Comparison of ENCODE assay signal across 23 mouse cellular contexts in the genomic region with DNA sequence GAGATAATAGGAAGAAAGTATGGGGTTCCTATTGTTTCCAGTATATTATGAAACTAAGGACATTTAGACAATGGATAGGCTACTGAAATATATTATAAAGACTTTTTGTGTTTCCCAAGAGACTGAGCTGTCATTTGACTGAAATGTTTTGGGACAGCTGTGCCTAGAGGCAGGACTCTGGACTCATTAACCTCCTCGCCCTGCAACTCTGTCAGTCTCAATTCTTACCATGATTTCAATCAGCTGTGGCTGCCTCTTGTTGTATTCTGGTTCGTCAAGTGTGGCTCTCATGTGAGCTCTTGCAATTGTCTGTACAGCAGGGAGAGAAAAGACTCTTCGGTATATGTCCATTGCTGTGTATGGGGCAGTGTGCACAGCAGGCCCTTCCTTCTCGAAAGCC. TPM values are rescaled to one million over a fixed set of nuclear protein-coding genes. Genes with fewer than 3 reads are reported as not detected.
DNase-seq lines count a peak whose midpoint lies in the region; ATAC-seq lines count a peak whose summit lies in the region.
"Had no signal": no experiment of that assay in that cellular context is flagged by ENCODE, and none has a peak within 500 bp of the region (broad histone marks: within the 10 kb centered on the region; RNA-seq: fewer than 3 reads in every experiment).

No protein-coding gene starts in this region.

- no peak for ATAC-seq in embryonic facial prominence, embryonic 14.5 days (ENCODE audit: low read depth)
- ATAC-seq in kidney, embryonic 14.5 days (ENCODE audit: low FRiP score, low TSS enrichment), result no peak
- ATAC-seq: forebrain, embryonic 16.5 days; inflammation-experienced regulatory T-cells, adult 6 months had no signal

- H3K9me3 ChIP-seq in embryonic facial prominence, embryonic 14.5 days (ENCODE audit: control insufficient read depth, low read length), result no peaks in the 10 kb centered on the region
- no peaks in the 10 kb centered on the region for H3K9me3 ChIP-seq in embryonic facial prominence, embryonic 10.5 days
- no peaks in the 10 kb centered on the region for H3K9me3 ChIP-seq in kidney, embryonic 14.5 days (ENCODE audit: control insufficient read depth, low read length)
- H3K9me3 ChIP-seq: embryonic facial prominence, embryonic 12.5 days had no signal

- peak; percentile 22 for DNase-seq in embryonic facial prominence, embryonic 14.5 days (ENCODE audit: low spot score)
- no peak for DNase-seq in embryonic facial prominence, embryonic 10.5 days (ENCODE audit: low spot score)
- peak; percentile 12 for DNase-seq in kidney, postnatal 14 days
- peak; percentile 28 for DNase-seq in fat pad, adult 2 months (ENCODE audit: extremely low read depth, low read depth, low spot score)
- peak; percentile 3 for DNase-seq in retina, adult 2 months (ENCODE audit: low read depth, low spot score)
- DNase-seq in heart, adult 18-20 months, result no peak
- no peak for DNase-seq in thymus, postnatal 10 days (ENCODE audit: low spot score in 2 of 2)
- DNase-seq: adrenal gland, postnatal 14 days; cerebellum, adult 11 months; cerebellum, adult 9-11 months; gastrocnemius, postnatal 36 days; heart, postnatal 4 days; kidney, adult 2 months; kidney, postnatal 25 days; lung, postnatal 4 days; right cerebral cortex, postnatal 4 days; thymus, postnatal 25 days had no signal

- H3K36me3 ChIP-seq in embryonic facial prominence, embryonic 14.5 days (ENCODE audit: control insufficient read depth, insufficient read depth, low read length), result no peaks in the 10 kb centered on the region
- no peaks in the 10 kb centered on the region for H3K36me3 ChIP-seq in embryonic facial prominence, embryonic 10.5 days (replicated peaks)
- H3K36me3 ChIP-seq in kidney, embryonic 14.5 days (ENCODE audit: control insufficient read depth, insufficient read depth, low read length), result no peaks in the 10 kb centered on the region
- H3K36me3 ChIP-seq: embryonic facial prominence, embryonic 12.5 days had no signal

- H3K27me3 ChIP-seq in embryonic facial prominence, embryonic 14.5 days (replicated peaks; ENCODE audit: control insufficient read depth, insufficient read depth, low read length), result no peaks in the 10 kb centered on the region
- no peaks in the 10 kb centered on the region for H3K27me3 ChIP-seq in embryonic facial prominence, embryonic 10.5 days (replicated peaks; ENCODE audit: low read depth, poor library complexity, severe bottlenecking)
- no peaks in the 10 kb centered on the region for H3K27me3 ChIP-seq in kidney, embryonic 14.5 days (ENCODE audit: control insufficient read depth, insufficient read depth, low read length)
- H3K27me3 ChIP-seq: embryonic facial prominence, embryonic 12.5 days had no signal

- no peaks in the 10 kb centered on the region for H3K4me1 ChIP-seq in embryonic facial prominence, embryonic 14.5 days (ENCODE audit: control insufficient read depth, insufficient read depth, low read length)
- no peaks in the 10 kb centered on the region for H3K4me1 ChIP-seq in embryonic facial prominence, embryonic 10.5 days
- no peaks in the 10 kb centered on the region for H3K4me1 ChIP-seq in kidney, embryonic 14.5 days (ENCODE audit: control insufficient read depth, insufficient read depth, low read length)
- H3K4me1 ChIP-seq: embryonic facial prominence, embryonic 12.5 days had no signal

- H3K4me2 ChIP-seq in embryonic facial prominence, embryonic 14.5 days (ENCODE audit: low read depth, low read length), result no peak overlapping the region
- H3K4me2 ChIP-seq in kidney, embryonic 14.5 days (replicated peaks; ENCODE audit: low read depth, low read length), result no peak overlapping the region
- H3K4me2 ChIP-seq: embryonic facial prominence, embryonic 12.5 days had no signal

- WGBS in embryonic facial prominence, embryonic 14.5 days, result 61% methylated on average over 4 of the region's 4 CpGs
- whole genome bisulfite sequencing in embryonic facial prominence, embryonic 10.5 days, result 72% methylated on average over 4 of the region's 4 CpGs
- 80% methylated on average over 4 of the region's 4 CpGs for WGBS in kidney, embryonic 14.5 days

- no peak overlapping the region for H3K27ac ChIP-seq in embryonic facial prominence, embryonic 14.5 days (replicated peaks; ENCODE audit: low read depth, low read length)
- no peak overlapping the region for H3K27ac ChIP-seq in embryonic facial prominence, embryonic 10.5 days (replicated peaks)
- no peak overlapping the region for H3K27ac ChIP-seq in kidney, embryonic 14.5 days (ENCODE audit: low read depth, low read length)
- H3K27ac ChIP-seq: embryonic facial prominence, embryonic 12.5 days; layer of hippocampus, adult 2 months had no signal

- no peak overlapping the region for H3K4me3 ChIP-seq in embryonic facial prominence, embryonic 14.5 days (ENCODE audit: low read depth, low read length)
- H3K4me3 ChIP-seq in embryonic facial prominence, embryonic 10.5 days, result no peak overlapping the region
- H3K4me3 ChIP-seq in kidney, embryonic 14.5 days (ENCODE audit: low read length), result no peak overlapping the region
- H3K4me3 ChIP-seq: embryonic facial prominence, embryonic 12.5 days; layer of hippocampus, adult 2 months had no signal

- no peak overlapping the region for H3K9ac ChIP-seq in embryonic facial prominence, embryonic 14.5 days (ENCODE audit: low read depth, low read length)
- H3K9ac ChIP-seq in kidney, embryonic 14.5 days (ENCODE audit: low read depth, low read length), result no peak overlapping the region
- H3K9ac ChIP-seq: embryonic facial prominence, embryonic 12.5 days had no signal

RNA-seq across cellular contexts. Expression of gene Grb14, which starts 50.6 kb away (rescaled TPM):
- 11.6 and 12.0 TPM in 2 replicates for polyA plus RNA-seq in embryonic facial prominence, embryonic 14.5 days (2014; fragmentation: Nextera tagmentation; extraction: Ambion mirVana)
- 3.1 and 4.6 TPM in 2 replicates for polyA plus RNA-seq in embryonic facial prominence, embryonic 10.5 days (2016; fragmentation: Nextera tagmentation; extraction: Ambion mirVana)
- polyA plus RNA-seq in kidney, embryonic 14.5 days (2014; fragmentation: Nextera tagmentation; extraction: Ambion mirVana), result 23.9 and 32.4 TPM in 2 replicates
- 100 to 1,000 TPM; 225 to 261 TPM for total RNA-seq in heart, adult 18-20 months (2021)
- total RNA-seq: neutrophil, adult 5-6 weeks had no signal
- polyA plus RNA-seq: inflammation-experienced regulatory T-cells, adult 6 months had no signal

Comparison
In these comparisons a context has a peak if more than half of its experiments do, and no peak if none do; other contexts are left out.
1. DNase-seq: peak in embryonic facial prominence, embryonic 14.5 days (single experiment), kidney, postnatal 14 days (single experiment), fat pad, adult 2 months (single experiment) and retina, adult 2 months (single experiment); none in embryonic facial prominence, embryonic 10.5 days (single experiment), heart, adult 18-20 months (0 of 2) and thymus, postnatal 10 days (0 of 2).